Mouse (Mus musculus): Measurements from ENCODE around the gene Pde8b. TPM values are rescaled to one million over a fixed set of nuclear protein-coding genes. Genes with fewer than 3 reads are reported as not detected.

Gene Pde8b
- total and polyA plus RNA-seq, 2 experiments from 2014 or later: 8.1 to 26.4 TPM

GRCm38 (mm10) chr13:95087358-95087787 is 162.8 kb downstream of the Pde8b start:
- Histone ChIP-seq H3K9me3 (ENCODE audit: low read length) (no peaks in the 10 kb centered on the region), H3K9ac (replicated peaks; ENCODE audit: low read length) (no peak overlapping the region), H3K4me2 (ENCODE audit: low read depth, low read length) (no peak overlapping the region), H3K4me3 (ENCODE audit: low read length) (no peak overlapping the region), H3K27me3 (ENCODE audit: insufficient read depth, low read length) (no peaks in the 10 kb centered on the region), H3K4me1 (ENCODE audit: insufficient read depth, low read length) (no peaks in the 10 kb centered on the region), H3K27ac (no peak overlapping the region), H3K36me3 (ENCODE audit: insufficient read depth, low read length) (no peaks in the 10 kb centered on the region)
- TF ChIP-seq CTCF (IDR thresholded peaks at IDR 0.05; ENCODE audit: low read depth): no peak
- DNase-seq (ENCODE audit: low spot score): no peak
- WGBS: 74% methylated on average over 8 of the region's 8 CpGs
- no peak; the same call in 1 of the 2 replicates for ATAC-seq

- Histone ChIP-seq H3K4me2 (ENCODE audit: low read depth, low read length) (no peak overlapping the region), H3K4me1 (ENCODE audit: insufficient read depth, low read length) (no peaks in the 10 kb centered on the region), H3K9ac (replicated peaks; ENCODE audit: low read length) (no peak overlapping the region), H3K4me3 (ENCODE audit: low read length) (no peak overlapping the region), H3K27me3 (ENCODE audit: insufficient read depth, low read length) (no peaks in the 10 kb centered on the region), H3K9me3 (ENCODE audit: low read length) (no peaks in the 10 kb centered on the region), H3K27ac (no peak overlapping the region), H3K36me3 (ENCODE audit: insufficient read depth, low read length) (no peaks in the 10 kb centered on the region)
- no peak for TF ChIP-seq CTCF (IDR thresholded peaks at IDR 0.05; ENCODE audit: low read depth)
- 83% methylated on average over 5 of the region's 5 CpGs for WGBS
- ATAC-seq: no peak
- DNase-seq (ENCODE audit: low spot score): no peak
Measured at GRCm38 (mm10) chr13:95086033-95086432, 164.1 kb downstream of the Pde8b start.

GRCm38 (mm10) chr13:95082611-95083010 is 167.5 kb downstream of the Pde8b start:
- ATAC-seq (no peak), DNase-seq (ENCODE audit: low spot score) (no peak)
- H3K27me3 ChIP-seq (ENCODE audit: insufficient read depth, low read length): no peaks in the 10 kb centered on the region
- no peaks in the 10 kb centered on the region for H3K4me1 ChIP-seq (ENCODE audit: insufficient read depth, low read length)
- no peak overlapping the region for H3K4me2 ChIP-seq (ENCODE audit: low read depth, low read length)
- no peak for TF ChIP-seq CTCF (IDR thresholded peaks at IDR 0.05; ENCODE audit: low read depth)
- H3K27ac ChIP-seq: no peak overlapping the region
- H3K4me3 ChIP-seq (ENCODE audit: low read length): no peak overlapping the region
- 87% methylated on average over 3 of the region's 3 CpGs for WGBS
- no peaks in the 10 kb centered on the region for H3K9me3 ChIP-seq (ENCODE audit: low read length)
- no peaks in the 10 kb centered on the region for H3K36me3 ChIP-seq (ENCODE audit: insufficient read depth, low read length)
- H3K9ac ChIP-seq (replicated peaks; ENCODE audit: low read length): no peak overlapping the region

GRCm38 (mm10) chr13:95081082-95081481 is 169.1 kb downstream of the Pde8b start:
- ATAC-seq: peak; percentile 44; the same call in 1 of the 2 replicates
- DNase-seq (ENCODE audit: low spot score): peak; percentile 25
- H3K4me3 ChIP-seq (ENCODE audit: low read length): no peak overlapping the region
- H3K9ac ChIP-seq (replicated peaks; ENCODE audit: low read length): no peak overlapping the region
- no peak overlapping the region for H3K27ac ChIP-seq
- no peaks in the 10 kb centered on the region for H3K9me3 ChIP-seq (ENCODE audit: low read length)
- 82% methylated on average over 7 of the region's 7 CpGs for WGBS
- H3K4me1 ChIP-seq (ENCODE audit: insufficient read depth, low read length): no peaks in the 10 kb centered on the region
- H3K36me3 ChIP-seq (ENCODE audit: insufficient read depth, low read length): no peaks in the 10 kb centered on the region
- no peak for TF ChIP-seq CTCF (IDR thresholded peaks at IDR 0.05; ENCODE audit: low read depth)
- no peaks in the 10 kb centered on the region for H3K27me3 ChIP-seq (ENCODE audit: insufficient read depth, low read length)
- H3K4me2 ChIP-seq (ENCODE audit: low read depth, low read length): no peak overlapping the region

GRCm38 (mm10) chr13:95078492-95078891 is 171.6 kb downstream of the Pde8b start:
- no peak overlapping the region for H3K4me2 ChIP-seq (ENCODE audit: low read depth, low read length)
- DNase-seq (ENCODE audit: low spot score) (no peak), ATAC-seq (no peak)
- no peak for TF ChIP-seq CTCF (IDR thresholded peaks at IDR 0.05; ENCODE audit: low read depth)
- no peak overlapping the region for H3K4me3 ChIP-seq (ENCODE audit: low read length)
- no peaks in the 10 kb centered on the region for H3K36me3 ChIP-seq (ENCODE audit: insufficient read depth, low read length)
- 52% methylated on average over 6 of the region's 6 CpGs for WGBS
- H3K27ac ChIP-seq: no peak overlapping the region
- H3K9me3 ChIP-seq (ENCODE audit: low read length): no peaks in the 10 kb centered on the region
- H3K9ac ChIP-seq (replicated peaks; ENCODE audit: low read length): no peak overlapping the region
- H3K4me1 ChIP-seq (ENCODE audit: insufficient read depth, low read length): no peaks in the 10 kb centered on the region
- no peaks in the 10 kb centered on the region for H3K27me3 ChIP-seq (ENCODE audit: insufficient read depth, low read length)

GRCm38 (mm10) chr13:95077688-95078087 is 172.4 kb downstream of the Pde8b start:
- WGBS: 81% methylated on average over 3 of the region's 3 CpGs
- DNase-seq (ENCODE audit: low spot score) (no peak), ATAC-seq (no peak)
- H3K4me3 ChIP-seq (ENCODE audit: low read length): no peak overlapping the region
- H3K4me2 ChIP-seq (ENCODE audit: low read depth, low read length): no peak overlapping the region
- H3K4me1 ChIP-seq (ENCODE audit: insufficient read depth, low read length): no peaks in the 10 kb centered on the region
- no peaks in the 10 kb centered on the region for H3K36me3 ChIP-seq (ENCODE audit: insufficient read depth, low read length)
- no peak overlapping the region for H3K9ac ChIP-seq (replicated peaks; ENCODE audit: low read length)
- H3K27ac ChIP-seq: no peak overlapping the region
- no peaks in the 10 kb centered on the region for H3K27me3 ChIP-seq (ENCODE audit: insufficient read depth, low read length)
- no peaks in the 10 kb centered on the region for H3K9me3 ChIP-seq (ENCODE audit: low read length)
- TF ChIP-seq CTCF (IDR thresholded peaks at IDR 0.05; ENCODE audit: low read depth): no peak

GRCm38 (mm10) chr13:95076142-95076541 is 174.0 kb downstream of the Pde8b start:
- Histone ChIP-seq H3K9ac (replicated peaks; ENCODE audit: low read length) (no peak overlapping the region), H3K27me3 (ENCODE audit: insufficient read depth, low read length) (no peaks in the 10 kb centered on the region), H3K4me1 (ENCODE audit: insufficient read depth, low read length) (no peaks in the 10 kb centered on the region), H3K4me2 (ENCODE audit: low read depth, low read length) (no peak overlapping the region), H3K36me3 (ENCODE audit: insufficient read depth, low read length) (no peaks in the 10 kb centered on the region), H3K4me3 (ENCODE audit: low read length) (no peak overlapping the region), H3K27ac (no peak overlapping the region), H3K9me3 (ENCODE audit: low read length) (no peaks in the 10 kb centered on the region)
- ATAC-seq: no peak
- no peak for TF ChIP-seq CTCF (IDR thresholded peaks at IDR 0.05; ENCODE audit: low read depth)
- WGBS: 72% methylated on average over 2 of the region's 2 CpGs
- no peak for DNase-seq (ENCODE audit: low spot score)

All from hindbrain, postnatal 0 days (tissue).